Mouse (Mus musculus) brain, embryonic 14.5 days (tissue): ENCODE data around the gene Sltm.

Experiments used
- CTCF ChIP-seq: fragments of 200-500 bp; IDR thresholded peaks from 2 replicates; pipeline ENCODE4 v1.5.1; 2012; ENCODE audit warnings: inconsistent platforms, mild to moderate bottlenecking, moderate library complexity, borderline replicate concordance; ENCODE audit not compliant: insufficient read depth, insufficient read length; ENCODE audit errors: extremely low read depth
- POLR2A ChIP-seq: fragments of 200-500 bp; IDR thresholded peaks from 2 replicates; pipeline ENCODE4 v1.6.1; 2012; ENCODE audit warnings: mild to moderate bottlenecking, inconsistent platforms, borderline replicate concordance; ENCODE audit not compliant: poor library complexity, insufficient read depth, insufficient read length, severe bottlenecking; ENCODE audit errors: extremely low read depth

DNA sequence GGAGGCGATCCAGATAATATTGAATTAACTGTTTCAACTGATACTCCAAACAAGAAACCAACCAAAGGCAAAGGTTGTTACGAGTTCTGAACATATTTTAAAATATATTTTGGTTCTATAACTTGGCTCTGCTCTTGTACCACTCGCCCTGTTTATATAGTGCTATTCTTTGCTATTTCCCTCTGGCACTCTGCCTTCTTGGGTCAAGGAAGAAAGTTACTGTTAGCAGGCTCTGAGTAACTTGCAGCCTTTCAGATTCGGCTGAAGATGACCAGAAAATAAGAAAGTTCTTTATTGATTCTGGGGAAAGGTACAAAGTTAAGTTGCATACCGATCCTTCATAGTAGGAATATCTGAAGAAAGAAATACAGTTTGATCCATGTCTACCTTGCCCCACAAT lies 1.4 kb downstream of the Sltm start:
- TF ChIP-seq CTCF = no peak
- no peak for TF ChIP-seq POLR2A
